Mouse (Mus musculus): ENCODE measurements around the gene Hoxa2.

- TF ChIP-seq CTCF (IDR thresholded peaks at IDR 0.05), result no peak
- TF ChIP-seq EP300 (IDR thresholded peaks at IDR 0.05; ENCODE audit: insufficient read depth, low read depth, low read length), result no peak
Measured at GRCm38 (mm10) chr6:52180213-52180710, 15.6 kb upstream of the Hoxa2 start.

All from heart, adult 2 months (tissue).